Mouse (Mus musculus) kidney, embryonic 16.5 days (tissue): ENCODE measurements around the gene Gpld1. TPM values are rescaled to one million over a fixed set of nuclear protein-coding genes. Genes with fewer than 3 reads are reported as not detected.

Experiments
- ATAC-seq: fragments of 200-750 bp; cut with Nextera tagmentation; 2 replicates; pipeline ENCODE4 v1.8.0; 2017; ENCODE audit warnings: moderate TSS enrichment; ENCODE audit not compliant: low FRiP score, low TSS enrichment
- H3K27ac ChIP-seq: fragments of 300-500 bp; sonication (generic); 2 replicates; pipeline ENCODE4 v1.5.1; 2014; ENCODE audit warnings: low read length
- H3K27me3 ChIP-seq: fragments of 300-500 bp; sonication (generic); 2 replicates; pipeline ENCODE4 v1.6.1; 2014; ENCODE audit warnings: low read length, control low read depth, mixed read lengths; ENCODE audit not compliant: insufficient read depth
- H3K36me3 ChIP-seq: fragments of 300-500 bp; sonication (generic); 2 replicates; pipeline ENCODE4 v1.6.1; 2014; ENCODE audit warnings: low read length, control low read depth, mixed read lengths; ENCODE audit not compliant: insufficient read depth
- H3K4me1 ChIP-seq: fragments of 300-500 bp; sonication (generic); 2 replicates; pipeline ENCODE4 v1.6.1; 2014; ENCODE audit warnings: low read length, control low read depth, mixed read lengths; ENCODE audit not compliant: insufficient read depth
- H3K4me2 ChIP-seq: fragments of 300-500 bp; sonication (generic); replicated peaks from 2 replicates; pipeline ENCODE4 v1.6.1; 2014; ENCODE audit warnings: low read depth, low read length
- H3K4me3 ChIP-seq: fragments of 300-500 bp; sonication (generic); 2 replicates; pipeline ENCODE4 v1.5.1; 2014; ENCODE audit warnings: mild to moderate bottlenecking, low read length
- H3K9ac ChIP-seq: fragments of 300-500 bp; sonication (generic); replicated peaks from 2 replicates; pipeline ENCODE4 v1.6.1; 2014; ENCODE audit warnings: low read length
- H3K9me3 ChIP-seq: fragments of 300-500 bp; sonication (generic); 2 replicates; pipeline ENCODE4 v1.6.1; 2016; ENCODE audit warnings: low read length, control low read depth
- WGBS: fragments of 180-500 bp; shearing (Covaris S2); extraction: QIAGEN DNeasy Blood & Tissue Kit; methylation state at CpG from one replicate; pipeline ENCODE4 v1.1.7; 2014; 5-methylcytosine and 5-hydroxymethylcytosine counted together
- polyA plus RNA-seq: library from polyadenylated mRNA; unstranded; fragments of >200 nt; fragmentation: Nextera tagmentation; extraction: Ambion mirVana; gene quantifications from 2 replicates; pipeline ENCODE4 v1.2.1, GENCODE M21; 2015

The Gpld1 gene
- 0.92 and 1.1 TPM in 2 replicates for polyA plus RNA-seq

DNA sequence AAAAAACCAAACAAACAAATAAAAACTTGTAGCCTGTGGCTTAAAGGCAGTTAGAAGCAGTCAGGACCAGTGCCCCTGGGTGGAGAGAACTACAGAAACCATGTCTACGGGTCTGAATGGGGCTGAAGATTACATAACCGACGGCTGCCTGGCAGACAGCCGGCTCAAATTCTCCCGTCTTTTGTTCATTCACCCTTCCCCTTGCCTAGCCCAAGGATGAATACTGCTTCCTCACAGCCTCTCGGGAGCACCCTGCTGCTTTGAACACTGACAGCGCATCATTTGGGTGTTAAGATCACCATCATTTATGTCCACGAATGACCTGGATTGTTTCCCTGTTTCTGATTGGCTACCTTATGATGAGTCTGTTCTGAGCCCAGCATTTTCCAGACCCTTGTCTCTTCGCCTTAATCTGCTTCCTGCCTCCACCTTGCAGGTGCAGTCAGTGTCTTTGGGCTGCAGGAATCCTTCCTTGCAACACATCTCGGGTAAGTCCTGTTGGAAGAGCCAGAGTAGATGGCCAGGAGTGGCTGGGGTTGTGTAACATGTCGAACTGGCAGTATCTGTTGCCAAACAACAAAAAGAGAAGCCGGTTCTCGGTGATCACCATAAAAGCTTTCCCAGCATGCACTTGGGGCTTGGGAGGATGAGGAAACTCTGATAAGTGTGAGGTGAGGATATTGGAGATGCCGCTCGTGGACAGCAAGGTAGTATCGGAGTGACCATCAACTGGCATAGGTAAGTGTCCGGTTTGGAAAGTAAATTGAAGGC, at the start of gene Gpld1:
Gene Gpld1, plus strand, starts transcription at position 641 of the 771 bp plus-strand sequence.
- Histone ChIP-seq H3K9ac (no peak within 1 kb of the TSS), H3K27ac (no peak within 1 kb of the TSS), H3K27me3 (no peaks in the 10 kb centered on the region), H3K4me2 (no peak within 1 kb of the TSS), H3K4me3 (no peak within 1 kb of the TSS), H3K4me1 (peaks cover 14% of the 10 kb centered on the region), H3K9me3 (no peaks in the 10 kb centered on the region), H3K36me3 (no peaks in the 10 kb centered on the region)
- no peak for ATAC-seq
- WGBS: 68% methylated on average over 17 of the region's 17 CpGs

DNA sequence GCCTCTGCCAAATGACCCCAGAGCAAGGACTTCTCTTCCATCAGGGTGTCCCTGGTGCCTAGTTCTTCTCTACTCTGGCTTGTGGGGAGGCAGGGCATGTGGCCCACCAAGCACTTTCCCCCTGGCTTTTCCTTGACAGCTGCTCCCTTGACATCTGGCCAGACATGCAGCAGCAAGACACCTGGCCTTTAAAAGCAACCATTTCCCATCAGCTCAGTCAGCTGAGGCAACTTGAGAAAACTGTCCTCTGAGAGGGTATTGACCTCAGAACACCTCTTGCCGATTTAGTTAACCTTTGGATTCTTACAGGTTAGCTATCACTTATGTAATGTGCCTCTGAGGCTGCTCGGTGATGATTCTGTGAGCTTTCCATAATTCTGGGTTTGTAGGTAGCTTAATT, 49.1 kb upstream of the Gpld1 start:
- Histone ChIP-seq H3K27ac (no peak overlapping the region), H3K36me3 (no peaks in the 10 kb centered on the region), H3K9ac (no peak overlapping the region), H3K4me3 (no peak overlapping the region), H3K4me1 (no peaks in the 10 kb centered on the region), H3K27me3 (no peaks in the 10 kb centered on the region), H3K4me2 (no peak overlapping the region), H3K9me3 (no peaks in the 10 kb centered on the region)
- ATAC-seq: no peak
- WGBS: 79% methylated on average over 2 of the region's 2 CpGs

DNA sequence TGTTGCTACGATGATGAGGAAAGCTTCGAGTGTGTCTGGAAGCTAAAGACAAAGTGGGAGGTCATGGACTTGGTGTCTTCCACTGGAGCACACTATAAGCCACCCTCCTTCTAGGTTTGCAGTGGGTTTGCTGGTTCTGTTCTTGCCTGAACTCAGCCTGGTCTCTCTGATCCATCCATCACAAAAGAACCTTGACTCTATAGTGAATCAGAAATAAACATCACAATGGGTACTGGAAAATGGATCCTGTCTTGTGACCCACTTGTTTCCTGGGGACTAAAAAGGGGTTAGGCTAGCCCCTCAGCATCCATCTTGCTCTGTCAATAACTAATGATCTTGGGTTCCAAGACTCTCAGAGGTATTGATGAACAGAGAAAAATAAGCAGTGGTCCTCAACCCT, 41.0 kb upstream of the Gpld1 start:
- Histone ChIP-seq H3K36me3 (no peaks in the 10 kb centered on the region), H3K9me3 (no peaks in the 10 kb centered on the region), H3K4me2 (no peak overlapping the region), H3K4me3 (no peak overlapping the region), H3K27me3 (no peaks in the 10 kb centered on the region), H3K9ac (no peak overlapping the region), H3K27ac (no peak overlapping the region), H3K4me1 (no peaks in the 10 kb centered on the region)
- no peak for ATAC-seq
- 73% methylated on average over 2 of the region's 2 CpGs for WGBS

DNA sequence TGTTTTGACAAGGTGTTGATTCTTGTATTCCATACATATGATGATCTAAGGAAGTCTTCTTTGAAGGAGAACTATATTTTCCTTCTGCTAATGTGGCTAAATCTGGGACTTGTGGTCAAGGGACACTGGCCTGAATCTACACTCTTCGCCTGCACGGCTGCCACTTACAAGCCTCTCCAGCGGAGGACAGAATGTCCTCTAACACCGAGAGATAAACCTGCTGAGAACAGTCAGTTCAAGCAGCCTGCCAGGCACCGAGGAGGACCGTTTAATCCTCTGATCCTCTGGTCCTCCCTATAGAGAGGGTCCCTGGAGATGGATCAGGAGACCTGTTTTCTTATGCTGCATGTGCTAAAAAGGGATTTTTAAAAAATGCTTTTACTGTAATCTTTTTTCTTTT, 39.5 kb upstream of the Gpld1 start:
- ATAC-seq: no peak
- 80% methylated on average over 6 of the region's 6 CpGs for WGBS
- no peaks in the 10 kb centered on the region for H3K27me3 ChIP-seq
- H3K9ac ChIP-seq: no peak overlapping the region
- no peaks in the 10 kb centered on the region for H3K9me3 ChIP-seq
- no peaks in the 10 kb centered on the region for H3K36me3 ChIP-seq
- H3K4me3 ChIP-seq: no peak overlapping the region
- no peak overlapping the region for H3K4me2 ChIP-seq
- no peak overlapping the region for H3K27ac ChIP-seq
- no peaks in the 10 kb centered on the region for H3K4me1 ChIP-seq

DNA sequence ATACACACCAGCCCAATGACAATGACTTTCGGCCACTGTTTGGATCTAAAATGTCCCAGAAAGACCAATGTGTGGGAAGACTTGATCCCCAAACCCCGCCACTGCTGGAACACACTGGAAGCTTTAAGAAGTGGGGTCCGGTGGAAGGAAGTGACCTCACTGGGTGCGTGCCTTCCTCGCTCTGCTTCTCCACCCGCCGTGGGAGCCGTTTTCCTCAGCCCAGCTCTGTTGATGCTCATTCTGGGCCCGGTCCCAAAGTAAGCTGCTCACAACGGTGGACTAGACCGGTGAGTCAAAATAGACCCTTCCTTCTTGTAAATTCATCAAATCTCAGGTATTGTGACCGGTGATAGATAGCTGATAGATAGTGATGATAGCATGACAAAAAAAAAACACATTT, 37.5 kb upstream of the Gpld1 start:
- 86% methylated on average over 12 of the region's 12 CpGs for WGBS
- H3K9ac ChIP-seq: no peak overlapping the region
- H3K4me2 ChIP-seq: no peak overlapping the region
- no peaks in the 10 kb centered on the region for H3K4me1 ChIP-seq
- H3K36me3 ChIP-seq: no peaks in the 10 kb centered on the region
- no peak overlapping the region for H3K4me3 ChIP-seq
- no peaks in the 10 kb centered on the region for H3K27me3 ChIP-seq
- no peak overlapping the region for H3K27ac ChIP-seq
- H3K9me3 ChIP-seq: no peaks in the 10 kb centered on the region
- no peak for ATAC-seq

DNA sequence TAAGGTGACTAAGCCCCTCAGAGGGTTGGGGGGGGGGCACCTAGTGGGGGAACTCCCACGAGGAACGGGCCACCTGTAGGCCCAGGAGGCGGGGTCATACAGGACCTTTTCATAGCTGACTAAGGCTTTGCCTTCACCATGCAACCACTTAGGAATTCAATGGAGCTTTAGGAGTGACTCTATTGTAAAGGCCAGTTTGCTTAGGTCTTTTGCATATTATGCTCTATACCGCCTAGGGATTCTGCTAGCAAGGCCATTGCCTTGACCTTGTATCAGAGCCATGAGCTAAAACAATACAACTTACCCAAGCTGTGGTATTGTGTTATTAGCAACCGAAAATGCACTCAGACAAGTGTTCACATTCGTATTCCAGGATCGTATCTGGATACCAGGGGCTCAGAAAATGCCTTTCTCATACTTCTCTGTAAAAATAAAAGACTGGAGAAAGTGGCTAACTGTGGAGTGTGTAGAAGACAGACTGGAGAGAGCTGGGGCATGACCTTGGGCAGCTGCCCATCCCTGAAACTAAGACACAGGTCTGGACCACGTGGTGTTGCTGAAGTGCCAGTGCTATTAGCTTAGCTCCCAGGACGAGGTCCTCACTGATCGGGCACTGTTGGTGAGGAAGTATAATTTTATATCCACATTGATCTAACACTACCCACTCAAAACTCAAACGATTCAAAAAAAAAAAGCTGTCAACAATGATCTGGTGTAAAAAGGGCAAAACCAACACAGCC, 36.0 kb upstream of the Gpld1 start:
- H3K27me3 ChIP-seq: no peaks in the 10 kb centered on the region
- no peak overlapping the region for H3K27ac ChIP-seq
- no peak for ATAC-seq
- no peaks in the 10 kb centered on the region for H3K9me3 ChIP-seq
- H3K36me3 ChIP-seq: no peaks in the 10 kb centered on the region
- H3K4me2 ChIP-seq: no peak overlapping the region
- WGBS: 79% methylated on average over 11 of the region's 11 CpGs
- no peak overlapping the region for H3K9ac ChIP-seq
- no peak overlapping the region for H3K4me3 ChIP-seq
- H3K4me1 ChIP-seq: no peaks in the 10 kb centered on the region

DNA sequence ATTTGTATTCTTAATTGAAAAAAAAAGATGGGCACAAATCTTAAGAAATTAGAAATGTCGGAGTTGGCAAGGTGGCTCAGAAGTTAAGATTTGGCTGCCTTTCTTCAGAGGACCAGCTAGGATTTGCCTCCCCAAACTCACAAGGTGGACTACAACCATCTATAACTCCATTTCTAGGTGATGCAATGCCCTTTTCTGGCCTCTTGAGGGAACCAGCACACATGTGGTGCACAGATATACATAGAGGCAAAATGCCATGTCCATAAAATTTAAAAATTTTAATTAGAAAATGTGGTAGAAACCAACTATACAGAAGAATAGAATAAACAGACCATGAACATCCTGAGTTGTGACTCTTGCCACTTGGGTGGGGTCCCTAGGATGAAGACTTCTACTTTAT, 33.8 kb upstream of the Gpld1 start:
- H3K9ac ChIP-seq: no peak overlapping the region
- 97% methylated on average over 1 of the region's 1 CpGs for WGBS

DNA sequence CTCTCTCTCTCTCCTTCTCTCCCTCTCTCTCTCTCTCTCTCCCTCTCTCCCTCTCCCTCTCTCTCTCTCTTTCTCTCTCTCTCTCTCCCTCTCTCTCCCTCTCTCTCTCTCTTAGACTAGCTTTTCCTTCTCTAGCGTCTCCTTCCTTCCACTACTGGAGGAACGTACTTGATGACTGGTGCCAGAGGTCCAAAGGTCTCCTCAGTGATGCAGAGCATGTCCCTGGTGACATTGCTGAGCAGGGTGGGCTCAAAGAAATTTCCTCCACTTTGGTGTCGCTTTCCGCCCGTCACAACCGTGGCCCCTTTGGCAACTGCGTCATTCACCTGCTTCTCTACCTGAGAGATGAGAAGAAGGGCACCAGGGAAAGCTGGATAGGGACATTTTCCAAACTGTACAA, 29.4 kb upstream of the Gpld1 start:
- Histone ChIP-seq H3K4me2 (no peak overlapping the region), H3K4me1 (no peaks in the 10 kb centered on the region), H3K27me3 (no peaks in the 10 kb centered on the region), H3K9ac (no peak overlapping the region), H3K9me3 (no peaks in the 10 kb centered on the region), H3K27ac (no peak overlapping the region), H3K4me3 (no peak overlapping the region), H3K36me3 (peaks cover 10% of the 10 kb centered on the region; the same call in 1 of the 2 replicates)
- ATAC-seq: no peak
- WGBS: 78% methylated on average over 7 of the region's 7 CpGs

More for the DNA sequence above, 33.8 kb upstream of the Gpld1 start:
- Histone ChIP-seq H3K4me2 (no peak overlapping the region), H3K27ac (no peak overlapping the region), H3K27me3 (no peaks in the 10 kb centered on the region), H3K4me3 (no peak overlapping the region), H3K4me1 (no peaks in the 10 kb centered on the region), H3K9me3 (no peaks in the 10 kb centered on the region), H3K36me3 (0 out of 2 replicates have a peak, but pooled peaks cover 4% of the 10 kb centered on the region)
- ATAC-seq: no peak

DNA sequence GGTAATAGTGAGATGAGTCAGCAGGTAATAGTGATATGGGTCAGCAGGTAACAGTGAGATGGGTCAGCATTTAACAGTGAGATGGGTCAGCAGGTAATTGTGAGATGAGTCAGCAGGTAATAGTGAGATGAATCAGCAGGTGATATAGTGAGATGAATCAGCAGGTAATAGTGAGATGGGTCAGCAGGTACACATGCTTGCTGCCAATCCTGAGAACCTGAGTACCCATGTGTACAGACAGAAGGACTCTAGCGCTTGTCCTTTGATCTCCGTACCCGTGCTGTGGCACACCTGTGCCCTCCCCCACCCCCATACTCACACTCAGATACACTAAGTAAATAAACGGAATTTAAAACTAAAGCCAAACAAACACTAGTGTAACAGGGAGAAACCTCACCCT, 28.0 kb upstream of the Gpld1 start:
- no peak for ATAC-seq
- H3K4me3 ChIP-seq: no peak overlapping the region
- H3K9me3 ChIP-seq: no peaks in the 10 kb centered on the region
- 89% methylated on average over 4 of the region's 4 CpGs for WGBS
- H3K27ac ChIP-seq: no peak overlapping the region
- peaks cover 18% of the 10 kb centered on the region; the same call in 1 of the 2 replicates for H3K36me3 ChIP-seq
- H3K27me3 ChIP-seq: no peaks in the 10 kb centered on the region
- no peak overlapping the region for H3K4me2 ChIP-seq
- no peak overlapping the region for H3K9ac ChIP-seq
- no peaks in the 10 kb centered on the region for H3K4me1 ChIP-seq

DNA sequence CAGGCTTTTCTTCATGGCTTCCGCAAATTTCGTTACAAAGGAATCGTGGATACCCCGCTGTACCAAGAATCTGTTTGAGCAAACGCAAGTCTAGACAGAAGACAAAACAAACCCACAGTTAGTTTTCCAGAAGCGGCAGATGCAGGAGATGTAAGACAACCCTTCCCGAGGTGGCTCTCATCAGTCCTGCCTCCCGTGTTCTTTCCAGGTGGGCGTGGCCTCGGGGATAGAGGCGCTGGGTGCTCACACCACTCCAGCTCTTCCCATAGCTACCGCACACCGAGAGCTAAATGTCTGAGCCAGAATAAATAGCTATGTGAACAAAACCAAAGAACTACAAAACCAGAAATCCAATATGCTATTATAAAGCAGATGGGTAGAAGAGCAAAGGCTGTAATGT, 27.1 kb upstream of the Gpld1 start:
- no peaks in the 10 kb centered on the region for H3K9me3 ChIP-seq
- H3K9ac ChIP-seq: no peak overlapping the region
- no peaks in the 10 kb centered on the region for H3K4me1 ChIP-seq
- ATAC-seq: no peak
- H3K27ac ChIP-seq: no peak overlapping the region
- H3K4me2 ChIP-seq: no peak overlapping the region
- 76% methylated on average over 13 of the region's 13 CpGs for WGBS
- no peak overlapping the region for H3K4me3 ChIP-seq
- H3K27me3 ChIP-seq: no peaks in the 10 kb centered on the region
- H3K36me3 ChIP-seq: peaks cover 18% of the 10 kb centered on the region; the same call in 1 of the 2 replicates
